Mouse (Mus musculus) Patski (cell line): ENCODE measurements around the gene Rapgef4. TPM values are rescaled to one million over a fixed set of nuclear protein-coding genes. Genes with fewer than 3 reads are reported as not detected.

ENCODE experiments used
- ATAC-seq: fragments of 100-300 bp; one replicate; pipeline ENCODE4 v1.8.0; 2021
- CTCF ChIA-PET: fragments of 350-600 bp; sonication (Branson Sonifier 250); formaldehyde crosslinking; loops from one replicate; lab custom pipeline; 2022; ENCODE audit warnings: inconsistent platforms; lab: Charles Lee
- POLR2A ChIA-PET: fragments of 350-600 bp; sonication (Branson Sonifier 250); formaldehyde crosslinking; loops from one replicate; lab custom pipeline; 2022; ENCODE audit warnings: antibody characterized with exemption, inconsistent platforms; lab: Charles Lee
- DNase-seq: peaks from one replicate; pipeline ENCODE4 v3.0.0-alpha.2; 2011; ENCODE audit warnings: low read depth, low spot score
- H3K27me3 ChIP-seq: fragments of 371-371 bp; one replicate; pipeline ENCODE4 v1.5.1; 2021
- CTCF ChIP-seq: fragments of 100-300 bp; IDR thresholded peaks from one replicate; pipeline ENCODE4 v1.5.1; 2021
- in situ Hi-C: fragments of 300-500 bp; cut with MboI; formaldehyde crosslinking; loops from 3 replicates; pipeline ENCODE4 v1.11.1; 2018; ENCODE audit warnings: low pct_unique_long_range_greater_than_20kb, mixed read lengths
- polyA plus RNA-seq: library from polyadenylated mRNA; unstranded; gene quantifications from one replicate; pipeline ENCODE4 v1.2.3, GENCODE M21; 2021

Gene Rapgef4
- polyA plus RNA-seq, 1 experiment from 2014 or later = 0.23 TPM

DNA sequence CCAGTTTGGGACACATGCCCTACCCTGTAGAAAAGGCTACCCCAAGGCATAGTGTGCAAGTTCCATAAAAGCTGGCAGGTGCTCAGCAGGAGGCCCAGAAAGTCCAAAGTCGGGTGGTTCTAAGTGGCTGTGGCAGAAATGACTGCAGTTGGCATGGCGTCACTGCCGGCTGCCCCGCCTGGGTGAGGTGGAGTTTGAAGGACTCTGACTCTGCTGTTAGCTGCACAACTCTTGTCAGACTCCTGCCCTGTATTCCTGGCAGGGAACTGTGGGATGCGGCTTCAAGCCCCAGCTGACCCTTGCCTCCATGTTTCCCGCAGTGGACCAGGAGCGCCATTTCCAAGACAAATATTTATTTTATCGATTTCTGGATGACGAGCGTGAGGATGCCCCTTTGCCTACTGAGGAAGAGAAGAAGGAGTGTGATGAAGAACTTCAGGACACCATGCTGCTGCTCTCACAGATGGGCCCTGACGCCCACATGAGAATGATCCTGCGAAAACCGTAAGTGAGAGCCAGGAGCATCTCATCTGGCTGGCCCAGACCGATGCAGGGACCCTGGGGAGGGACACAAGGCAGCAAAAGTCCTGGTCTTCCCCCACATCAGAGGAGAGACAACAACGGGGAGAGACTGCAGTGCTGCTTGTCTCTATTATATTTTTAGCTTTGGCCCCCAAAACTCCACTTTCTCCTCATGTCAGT lies 198.7 kb downstream of the Rapgef4 start:
- no peak for TF ChIP-seq CTCF
- DNase-seq (no peak), ATAC-seq (no peak)
- in situ Hi-C loops = no loop called here
- H3K27me3 ChIP-seq = peaks cover 4% of the 10 kb centered on the region
- ChIA-PET CTCF (no interaction called here), POLR2A (no interaction called here)

DNA sequence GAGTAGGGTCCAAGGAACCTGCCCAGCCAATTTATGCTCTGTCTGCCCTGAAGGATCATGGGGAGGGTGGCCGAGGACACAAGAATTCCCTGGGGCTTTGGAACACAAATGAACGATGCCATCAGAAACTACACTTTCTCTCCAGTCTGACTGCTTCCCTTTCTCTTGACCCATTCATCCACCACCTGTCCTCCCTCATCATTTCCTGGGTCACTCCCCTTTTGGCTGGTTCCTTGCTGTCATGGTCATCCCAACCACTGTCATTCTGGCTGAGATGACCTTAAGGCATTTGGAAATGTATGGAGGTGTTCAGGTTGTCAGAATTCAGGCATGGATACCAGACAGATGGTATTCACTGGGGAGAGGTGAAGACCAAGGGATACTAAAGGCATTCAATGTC lies 200.4 kb downstream of the Rapgef4 start:
- ATAC-seq (no peak), DNase-seq (no peak)
- no peak for TF ChIP-seq CTCF
- in situ Hi-C loops = no loop called here
- ChIA-PET POLR2A (no interaction called here), CTCF (no interaction called here)
- H3K27me3 ChIP-seq = peaks cover 4% of the 10 kb centered on the region

DNA sequence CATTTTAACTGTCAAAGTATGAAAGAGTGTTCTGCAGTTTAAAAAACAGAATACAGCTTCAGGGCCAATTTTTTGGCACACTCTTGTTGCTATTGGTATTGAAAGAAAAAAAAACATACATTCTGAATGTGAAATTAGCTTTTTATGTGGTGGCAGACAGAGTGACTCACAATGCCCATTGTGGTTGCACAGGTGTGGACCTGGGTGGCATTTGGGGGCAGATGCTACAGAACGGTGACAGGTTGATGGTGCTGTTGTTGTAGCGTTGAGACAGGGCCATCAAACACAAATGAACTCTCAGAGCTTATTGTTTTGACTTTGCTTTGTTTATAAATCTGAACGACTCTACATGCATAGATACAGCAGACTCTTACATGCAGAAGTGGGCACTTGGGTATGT lies 202.7 kb downstream of the Rapgef4 start:
- no peak for DNase-seq
- no peak for TF ChIP-seq CTCF
- ChIA-PET POLR2A (interaction anchor here (0.7 to 1.0 kb wide), 2 partner anchors 18 to 20 kb away, joined by 7 to 9 read pairs; no protein-coding TSS in a partner anchor), CTCF (interaction anchor here (0.6 kb wide), 1 partner anchor 34 kb away, joined by 3 read pairs; no protein-coding TSS in a partner anchor)
- in situ Hi-C loops = no loop called here
- no peak for ATAC-seq
- peaks cover 4% of the 10 kb centered on the region for H3K27me3 ChIP-seq

DNA sequence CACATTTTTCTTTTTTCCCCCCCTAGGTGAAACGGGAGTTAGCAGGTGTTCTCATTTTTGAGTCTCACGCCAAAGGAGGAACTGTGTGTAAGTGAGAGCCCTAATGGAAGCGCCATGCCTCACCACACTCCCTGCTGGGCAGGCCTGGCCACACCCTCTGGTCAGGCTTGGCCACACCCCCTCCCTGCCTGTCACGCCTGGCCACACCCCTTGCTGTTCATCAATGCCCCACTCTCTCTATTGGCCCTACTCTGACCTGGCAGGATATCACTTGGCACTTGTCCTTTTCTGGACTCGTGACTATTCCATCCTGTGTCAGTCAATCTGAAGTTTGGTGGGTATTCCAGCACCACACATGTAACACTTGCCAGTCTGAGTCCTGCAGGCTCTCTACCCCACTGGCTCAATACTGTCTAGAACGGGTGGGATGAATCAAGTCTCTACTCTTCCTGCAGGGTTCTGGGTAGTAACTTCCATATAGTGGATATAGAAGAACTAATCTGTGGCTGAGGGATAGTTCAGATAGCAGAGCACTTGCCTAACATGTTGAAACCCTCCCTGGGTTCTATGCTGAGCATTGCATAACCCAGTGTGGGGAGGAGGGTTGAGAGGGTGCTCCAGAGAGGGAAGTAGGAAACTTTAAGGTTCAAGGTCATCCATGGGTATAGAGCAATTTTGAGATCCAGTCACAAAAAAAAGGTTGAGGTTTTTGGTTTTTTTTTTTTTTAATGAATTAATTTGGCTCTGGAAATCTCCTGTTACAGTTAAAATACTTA lies 215.3 kb downstream of the Rapgef4 start:
- no peak for DNase-seq
- no peaks in the 10 kb centered on the region for H3K27me3 ChIP-seq
- no peak for ATAC-seq
- in situ Hi-C loops = no loop called here
- ChIA-PET POLR2A (no interaction called here), CTCF (interaction anchor here (0.8 to 1.8 kb wide), 8 partner anchors 18 to 157 kb away, joined by 3 to 8 read pairs (median 4); no protein-coding TSS in a partner anchor)
- TF ChIP-seq CTCF = no peak

DNA sequence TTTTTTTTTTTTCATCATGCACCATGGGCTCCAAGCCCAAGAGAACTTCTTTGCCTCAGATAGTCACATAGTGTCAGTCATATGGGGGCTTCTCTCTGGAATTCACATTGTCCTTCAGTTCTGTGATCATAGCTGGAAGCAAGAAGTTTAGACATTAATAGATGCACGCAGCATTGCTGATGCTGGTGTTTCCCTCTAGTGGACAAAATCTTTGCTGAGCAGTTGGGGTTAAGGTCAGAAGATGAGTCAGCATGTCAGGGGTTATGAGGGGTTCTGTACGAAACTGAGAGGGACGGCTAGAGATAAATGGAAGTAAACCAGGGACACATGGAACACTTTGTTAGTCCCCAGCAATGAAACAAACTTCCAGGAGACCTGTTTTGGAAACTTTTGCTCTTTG lies 216.0 kb downstream of the Rapgef4 start:
- POLR2A ChIA-PET = interaction anchor here (1.1 kb wide), 1 partner anchor 10 kb away, joined by 3 read pairs; no protein-coding TSS in a partner anchor
- H3K27me3 ChIP-seq = no peaks in the 10 kb centered on the region
- DNase-seq (no peak), ATAC-seq (no peak)
- CTCF ChIA-PET = interaction anchor here (0.8 to 1.8 kb wide), 5 partner anchors 20 to 159 kb away, joined by 3 to 8 read pairs (median 4); no protein-coding TSS in a partner anchor
- TF ChIP-seq CTCF = peak; percentile 76
- in situ Hi-C loops = no loop called here

DNA sequence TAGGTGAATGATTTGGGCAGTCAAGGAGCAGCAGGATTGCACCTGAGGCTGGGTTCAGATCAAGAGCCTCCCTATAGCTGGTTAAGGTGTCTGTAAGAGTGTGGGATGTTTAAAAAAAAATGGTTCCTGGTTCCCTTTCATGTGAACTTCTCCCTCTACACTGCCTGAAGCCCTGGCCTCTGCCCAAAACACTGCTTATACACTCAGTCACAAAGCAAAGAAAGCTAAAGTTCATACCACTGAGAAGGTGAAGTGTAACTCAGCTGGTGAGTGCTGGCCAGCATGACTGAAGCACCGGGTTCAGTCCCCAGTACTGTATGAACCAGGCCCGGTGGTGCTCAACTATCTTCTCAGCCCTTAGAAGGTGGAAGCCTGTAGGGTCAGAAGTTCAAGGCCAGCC lies 218.4 kb downstream of the Rapgef4 start:
- ATAC-seq = no peak
- H3K27me3 ChIP-seq = no peaks in the 10 kb centered on the region
- no peak for TF ChIP-seq CTCF
- POLR2A ChIA-PET = no interaction called here
- in situ Hi-C loops = no loop called here
- DNase-seq = no peak
- CTCF ChIA-PET = interaction anchor here (1.2 kb wide), 1 partner anchor 10 kb away, joined by 3 read pairs; no protein-coding TSS in a partner anchor

DNA sequence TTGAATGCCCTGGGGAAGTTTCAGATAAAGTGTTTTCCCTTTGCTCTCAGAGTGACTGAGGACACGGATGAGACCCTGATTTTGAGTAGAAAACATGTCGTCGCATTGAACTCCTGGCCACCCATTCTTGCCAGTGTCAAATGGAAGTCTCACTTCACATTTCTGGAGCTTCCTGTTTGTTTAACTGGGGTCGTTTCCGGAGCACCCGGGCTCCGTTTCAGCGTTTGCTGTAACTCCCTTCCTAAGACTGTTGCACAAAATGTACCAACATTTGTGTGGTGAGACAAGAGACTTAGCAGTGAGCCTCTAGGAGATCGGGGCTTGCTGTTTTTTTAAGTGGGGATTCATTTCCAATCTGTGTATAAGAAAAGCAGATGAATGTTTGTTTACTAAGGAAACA lies 220.5 kb downstream of the Rapgef4 start:
- no peak for TF ChIP-seq CTCF
- ChIA-PET POLR2A (interaction anchor here (0.6 kb wide), 1 partner anchor 18 kb away, joined by 9 read pairs; no protein-coding TSS in a partner anchor), CTCF (no interaction called here)
- ATAC-seq = no peak
- no peak for DNase-seq
- no peaks in the 10 kb centered on the region for H3K27me3 ChIP-seq
- in situ Hi-C loops = loop anchor here (10.0 kb wide), 1 partner anchor 1083 kb away; no protein-coding TSS in a partner anchor

DNA sequence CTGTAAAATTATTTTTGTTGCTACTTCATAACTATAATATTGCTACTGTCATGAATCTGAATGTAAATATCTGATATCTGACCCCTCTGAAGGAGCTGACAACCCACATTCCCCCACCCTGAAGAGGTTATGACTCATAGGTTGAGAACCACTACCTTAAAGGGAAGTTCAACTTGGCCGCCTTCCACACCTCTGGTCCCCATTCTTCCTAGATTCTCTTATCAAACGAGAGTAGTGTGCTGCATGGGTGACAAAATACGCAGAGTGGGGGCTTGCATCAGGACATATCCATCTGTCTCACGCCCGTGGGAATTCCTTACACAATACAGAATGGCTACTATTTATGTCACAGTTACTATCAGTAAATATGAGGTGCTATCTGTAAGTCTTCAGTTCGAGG lies 221.2 kb downstream of the Rapgef4 start:
- no peak for ATAC-seq
- ChIA-PET POLR2A (no interaction called here), CTCF (interaction anchor here (1.0 to 1.3 kb wide), 3 partner anchors 15 to 186 kb away, joined by 3 to 5 read pairs (median 3); no protein-coding TSS in a partner anchor)
- no peak for DNase-seq
- in situ Hi-C loops = loop anchor here (10.0 kb wide), 1 partner anchor 1083 kb away; no protein-coding TSS in a partner anchor
- no peaks in the 10 kb centered on the region for H3K27me3 ChIP-seq
- no peak for TF ChIP-seq CTCF

DNA sequence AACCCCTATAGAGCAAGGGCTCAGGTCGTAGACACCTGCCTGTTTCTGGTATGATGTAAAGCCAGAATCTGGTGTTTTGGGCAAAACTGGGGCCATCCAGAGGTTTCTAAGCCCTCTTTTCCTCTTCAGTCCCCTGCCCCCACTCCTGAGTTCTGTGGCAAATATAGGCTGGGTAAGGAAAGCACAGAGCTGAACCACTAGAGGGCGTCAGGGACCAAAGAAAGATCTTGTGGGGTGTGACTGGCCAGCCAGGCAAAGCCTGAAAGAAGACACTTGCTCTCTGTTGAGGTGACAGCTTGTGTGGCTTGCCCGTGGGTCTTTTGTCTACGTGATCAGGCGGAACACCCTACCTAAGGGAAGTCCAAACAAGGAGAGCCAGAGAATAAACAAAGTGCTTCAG lies 222.6 kb downstream of the Rapgef4 start:
- ATAC-seq = peak; percentile 67

DNA sequence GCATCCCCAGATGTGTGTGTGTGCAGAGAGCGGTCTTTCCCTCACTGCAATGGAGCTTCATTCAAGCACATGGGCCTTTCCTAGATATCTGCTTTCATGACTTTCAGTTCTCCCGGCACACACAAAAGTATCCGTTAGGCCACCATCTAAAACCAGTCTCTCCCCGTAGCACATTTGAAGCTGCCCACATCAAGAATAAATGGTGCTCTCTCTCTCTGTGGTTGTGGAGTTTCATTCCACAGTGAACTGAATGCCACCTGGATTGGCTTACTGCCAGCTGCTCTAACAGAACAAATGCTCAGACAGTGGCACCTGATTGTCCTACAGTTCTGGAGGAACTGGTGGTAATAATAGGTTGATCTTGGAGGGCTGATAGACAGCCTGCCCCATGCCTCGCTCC lies 224.8 kb downstream of the Rapgef4 start:
- ChIA-PET CTCF (interaction anchor here (2.1 kb wide), 1 partner anchor 27 kb away, joined by 5 read pairs; no protein-coding TSS in a partner anchor), POLR2A (no interaction called here)
- TF ChIP-seq CTCF = no peak
- ATAC-seq = no peak
- no peaks in the 10 kb centered on the region for H3K27me3 ChIP-seq
- DNase-seq = no peak
- in situ Hi-C loops = loop anchor here (10.0 kb wide), 1 partner anchor 1079 kb away; no protein-coding TSS in a partner anchor

More for the DNA sequence above, 222.6 kb downstream of the Rapgef4 start:
- no peaks in the 10 kb centered on the region for H3K27me3 ChIP-seq
- in situ Hi-C loops = loop anchor here (10.0 kb wide), 1 partner anchor 1081 kb away; no protein-coding TSS in a partner anchor
- peak; percentile 35 for DNase-seq
- POLR2A ChIA-PET = no interaction called here
- peak; percentile 94 for TF ChIP-seq CTCF
- CTCF ChIA-PET = interaction anchor here (1.1 to 1.4 kb wide), 5 partner anchors 10 to 196 kb away, joined by 3 to 6 read pairs (median 4); no protein-coding TSS in a partner anchor
